Mouse (Mus musculus): ENCODE data around the gene Spaca4. TPM values are rescaled to one million over a fixed set of nuclear protein-coding genes. Genes with fewer than 3 reads are reported as not detected.

Gene Spaca4
- polyA plus RNA-seq, 1 experiment from 2014 or later: not detected

- H3K27ac ChIP-seq: no peak overlapping the region
- no peaks in the 10 kb centered on the region for H3K27me3 ChIP-seq (ENCODE audit: control insufficient read depth, insufficient read depth, low read length)
Observed at GRCm38 (mm10) chr7:45739820-45740219, 14.2 kb upstream of the Spaca4 start.

GRCm38 (mm10) chr7:45739162-45739763, 13.7 kb upstream of the Spaca4 start:
- ATAC-seq (ENCODE audit: low FRiP score) (peak; percentile 82; the same call in 1 of the 2 replicates), DNase-seq (ENCODE audit: low spot score) (peak; percentile 88)
- Histone ChIP-seq H3K27ac (no peak overlapping the region), H3K9ac (no peak overlapping the region), H3K9me3 (ENCODE audit: control insufficient read depth, low read length) (no peaks in the 10 kb centered on the region), H3K4me1 (replicated peaks; ENCODE audit: control insufficient read depth, insufficient read depth, low read length) (no peaks in the 10 kb centered on the region), H3K4me3 (replicated peaks; ENCODE audit: low read length) (no peak overlapping the region), H3K36me3 (replicated peaks; ENCODE audit: control insufficient read depth, insufficient read depth) (no peaks in the 10 kb centered on the region), H3K4me2 (replicated peaks) (no peak overlapping the region), H3K27me3 (ENCODE audit: control insufficient read depth, insufficient read depth, low read length) (no peaks in the 10 kb centered on the region)
- 6% methylated on average over 9 of the region's 9 CpGs for WGBS

More at GRCm38 (mm10) chr7:45739820-45740219, 14.2 kb upstream of the Spaca4 start:
- no peak overlapping the region for H3K9ac ChIP-seq
- no peaks in the 10 kb centered on the region for H3K9me3 ChIP-seq (ENCODE audit: control insufficient read depth, low read length)
- no peak overlapping the region for H3K4me2 ChIP-seq (replicated peaks)
- DNase-seq (ENCODE audit: low spot score) (no peak), ATAC-seq (ENCODE audit: low FRiP score) (no peak)
- H3K4me1 ChIP-seq (replicated peaks; ENCODE audit: control insufficient read depth, insufficient read depth, low read length): no peaks in the 10 kb centered on the region
- H3K4me3 ChIP-seq (replicated peaks; ENCODE audit: low read length): no peak overlapping the region
- H3K36me3 ChIP-seq (replicated peaks; ENCODE audit: control insufficient read depth, insufficient read depth): no peaks in the 10 kb centered on the region
- WGBS: 67% methylated on average over 10 of the region's 10 CpGs

GRCm38 (mm10) chr7:45733477-45733876, 7.9 kb upstream of the Spaca4 start:
- no peak overlapping the region for H3K4me2 ChIP-seq (replicated peaks)
- no peaks in the 10 kb centered on the region for H3K4me1 ChIP-seq (replicated peaks; ENCODE audit: control insufficient read depth, insufficient read depth, low read length)
- ATAC-seq (ENCODE audit: low FRiP score) (no peak), DNase-seq (ENCODE audit: low spot score) (no peak)
- H3K9ac ChIP-seq: no peak overlapping the region
- H3K36me3 ChIP-seq (replicated peaks; ENCODE audit: control insufficient read depth, insufficient read depth): no peaks in the 10 kb centered on the region; the same call in 1 of the 2 replicates
- WGBS: 85% methylated on average over 5 of the region's 5 CpGs
- no peaks in the 10 kb centered on the region for H3K27me3 ChIP-seq (ENCODE audit: control insufficient read depth, insufficient read depth, low read length)
- H3K4me3 ChIP-seq (replicated peaks; ENCODE audit: low read length): no peak overlapping the region
- no peak overlapping the region for H3K27ac ChIP-seq
- no peaks in the 10 kb centered on the region for H3K9me3 ChIP-seq (ENCODE audit: control insufficient read depth, low read length)

GRCm38 (mm10) chr7:45730727-45731431, 5.3 kb upstream of the Spaca4 start:
- H3K27ac ChIP-seq: no peak overlapping the region
- ATAC-seq (ENCODE audit: low FRiP score) (no peak), DNase-seq (ENCODE audit: low spot score) (no peak)

GRCm38 (mm10) chr7:45727625-45728024, 2.0 kb upstream of the Spaca4 start:
- H3K9me3 ChIP-seq (ENCODE audit: control insufficient read depth, low read length): no peaks in the 10 kb centered on the region
- no peak for ATAC-seq (ENCODE audit: low FRiP score)
- peaks cover 48% of the 10 kb centered on the region for H3K36me3 ChIP-seq (replicated peaks; ENCODE audit: control insufficient read depth, insufficient read depth)
- H3K4me1 ChIP-seq (replicated peaks; ENCODE audit: control insufficient read depth, insufficient read depth, low read length): no peaks in the 10 kb centered on the region
- DNase-seq (ENCODE audit: low spot score): no peak
- no peak overlapping the region for H3K27ac ChIP-seq
- no peak overlapping the region for H3K4me2 ChIP-seq (replicated peaks)
- H3K4me3 ChIP-seq (replicated peaks; ENCODE audit: low read length): no peak overlapping the region
- 86% methylated on average over 3 of the region's 3 CpGs for WGBS
- no peak overlapping the region for H3K9ac ChIP-seq
- H3K27me3 ChIP-seq (ENCODE audit: control insufficient read depth, insufficient read depth, low read length): no peaks in the 10 kb centered on the region

More at GRCm38 (mm10) chr7:45730727-45731431, 5.3 kb upstream of the Spaca4 start:
- Histone ChIP-seq H3K4me1 (replicated peaks; ENCODE audit: control insufficient read depth, insufficient read depth, low read length) (no peaks in the 10 kb centered on the region), H3K36me3 (replicated peaks; ENCODE audit: control insufficient read depth, insufficient read depth) (peaks cover 17% of the 10 kb centered on the region), H3K9ac (no peak overlapping the region), H3K27me3 (ENCODE audit: control insufficient read depth, insufficient read depth, low read length) (no peaks in the 10 kb centered on the region), H3K4me2 (replicated peaks) (no peak overlapping the region), H3K4me3 (replicated peaks; ENCODE audit: low read length) (no peak overlapping the region), H3K9me3 (ENCODE audit: control insufficient read depth, low read length) (no peaks in the 10 kb centered on the region)
- WGBS: 18% methylated on average over 16 of the region's 16 CpGs

GRCm38 (mm10) chr7:45726419-45726818, 806 bp upstream of the Spaca4 start:
- Histone ChIP-seq H3K36me3 (replicated peaks; ENCODE audit: control insufficient read depth, insufficient read depth) (peaks cover 60% of the 10 kb centered on the region), H3K4me2 (replicated peaks) (no peak overlapping the region), H3K9me3 (ENCODE audit: control insufficient read depth, low read length) (no peaks in the 10 kb centered on the region), H3K27ac (no peak overlapping the region), H3K9ac (no peak overlapping the region), H3K27me3 (ENCODE audit: control insufficient read depth, insufficient read depth, low read length) (no peaks in the 10 kb centered on the region), H3K4me1 (replicated peaks; ENCODE audit: control insufficient read depth, insufficient read depth, low read length) (no peaks in the 10 kb centered on the region), H3K4me3 (replicated peaks; ENCODE audit: low read length) (no peak overlapping the region)
- ATAC-seq (ENCODE audit: low FRiP score) (no peak), DNase-seq (ENCODE audit: low spot score) (no peak)
- WGBS: 95% methylated on average over 10 of the region's 10 CpGs

GRCm38 (mm10) chr7:45725151-45725550, 462 bp downstream of the Spaca4 start:
- Histone ChIP-seq H3K4me3 (replicated peaks; ENCODE audit: low read length) (no peak overlapping the region), H3K9ac (no peak overlapping the region), H3K27ac (no peak overlapping the region), H3K36me3 (replicated peaks; ENCODE audit: control insufficient read depth, insufficient read depth) (peaks cover 73% of the 10 kb centered on the region), H3K27me3 (ENCODE audit: control insufficient read depth, insufficient read depth, low read length) (no peaks in the 10 kb centered on the region), H3K9me3 (ENCODE audit: control insufficient read depth, low read length) (no peaks in the 10 kb centered on the region), H3K4me1 (replicated peaks; ENCODE audit: control insufficient read depth, insufficient read depth, low read length) (no peaks in the 10 kb centered on the region), H3K4me2 (replicated peaks) (no peak overlapping the region)
- ATAC-seq (ENCODE audit: low FRiP score) (no peak), DNase-seq (ENCODE audit: low spot score) (no peak)
- 95% methylated on average over 9 of the region's 9 CpGs for WGBS

- 95% methylated on average over 14 of the region's 14 CpGs for WGBS
- Histone ChIP-seq H3K4me3 (replicated peaks; ENCODE audit: low read length) (no peak overlapping the region), H3K27ac (no peak overlapping the region), H3K4me2 (replicated peaks) (no peak overlapping the region), H3K36me3 (replicated peaks; ENCODE audit: control insufficient read depth, insufficient read depth) (peaks cover 85% of the 10 kb centered on the region), H3K9ac (no peak overlapping the region), H3K9me3 (ENCODE audit: control insufficient read depth, low read length) (no peaks in the 10 kb centered on the region), H3K4me1 (replicated peaks; ENCODE audit: control insufficient read depth, insufficient read depth, low read length) (peaks cover 8% of the 10 kb centered on the region), H3K27me3 (ENCODE audit: control insufficient read depth, insufficient read depth, low read length) (no peaks in the 10 kb centered on the region)
- DNase-seq (ENCODE audit: low spot score) (no peak), ATAC-seq (ENCODE audit: low FRiP score) (no peak)
Observed at GRCm38 (mm10) chr7:45723781-45724180, 1.8 kb downstream of the Spaca4 start.

GRCm38 (mm10) chr7:45723301-45723700, 2.3 kb downstream of the Spaca4 start:
- Histone ChIP-seq H3K36me3 (replicated peaks; ENCODE audit: control insufficient read depth, insufficient read depth) (peaks cover 85% of the 10 kb centered on the region), H3K9me3 (ENCODE audit: control insufficient read depth, low read length) (no peaks in the 10 kb centered on the region), H3K4me1 (replicated peaks; ENCODE audit: control insufficient read depth, insufficient read depth, low read length) (peaks cover 11% of the 10 kb centered on the region), H3K27me3 (ENCODE audit: control insufficient read depth, insufficient read depth, low read length) (no peaks in the 10 kb centered on the region), H3K4me2 (replicated peaks) (no peak overlapping the region), H3K9ac (no peak overlapping the region), H3K27ac (no peak overlapping the region), H3K4me3 (replicated peaks; ENCODE audit: low read length) (no peak overlapping the region)
- DNase-seq (ENCODE audit: low spot score): no peak
- no peak for ATAC-seq (ENCODE audit: low FRiP score)
- WGBS: 88% methylated on average over 4 of the region's 4 CpGs
